Mouse (Mus musculus): Measurements from ENCODE around the gene Dennd1a. TPM values are rescaled to one million over a fixed set of nuclear protein-coding genes. Genes with fewer than 3 reads are reported as not detected.

Gene Dennd1a
- polyA plus RNA-seq, 1 experiment from 2014 or later, result 14.4 TPM

DNA sequence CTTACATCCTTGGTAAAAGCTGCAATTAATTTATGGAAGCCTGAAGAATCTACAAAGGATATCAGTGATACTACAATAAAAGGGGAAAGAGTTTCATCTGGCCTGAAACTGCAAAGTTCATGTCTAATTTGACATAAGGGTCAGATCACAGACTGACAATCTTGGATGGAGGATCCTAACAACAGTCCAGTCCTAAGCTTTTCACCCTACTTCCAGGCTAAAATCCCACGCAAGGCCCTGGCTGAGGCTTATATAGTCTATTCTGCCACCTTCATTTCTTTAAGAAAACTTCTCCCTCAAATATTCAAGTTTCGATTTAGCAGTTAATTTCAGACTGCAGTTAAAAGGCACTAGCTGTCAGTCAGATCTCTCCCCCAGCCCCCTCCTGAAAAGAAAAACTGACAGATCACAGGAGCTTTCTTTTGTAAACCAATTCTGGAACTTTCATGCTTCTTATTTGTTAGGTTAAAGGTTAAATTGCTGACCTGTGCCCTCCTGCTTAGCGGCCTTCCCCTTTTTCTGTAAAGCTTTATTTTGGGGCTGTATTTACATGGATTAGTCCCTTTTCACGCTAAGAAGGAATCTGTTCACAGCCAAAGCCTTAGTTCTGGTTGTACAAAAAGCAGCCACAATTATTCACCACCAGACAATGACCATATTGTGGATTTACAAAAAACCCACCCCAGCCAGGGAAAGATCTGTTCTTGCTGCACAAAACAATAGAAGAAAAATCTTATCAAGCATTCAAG lies 66.3 kb downstream of the Dennd1a start:
- peaks cover 88% of the 10 kb centered on the region for H3K27me3 ChIP-seq
- no peak for ATAC-seq (ENCODE audit: low FRiP score)
- H3K4me1 ChIP-seq (replicated peaks), result 0 out of 2 replicates have a peak, but pooled peaks cover 7% of the 10 kb centered on the region
- H3K4me3 ChIP-seq, result no peak overlapping the region
- no peaks in the 10 kb centered on the region for H3K36me3 ChIP-seq
- H3K9me3 ChIP-seq, result no peaks in the 10 kb centered on the region
- H3K4me2 ChIP-seq, result no peak overlapping the region
- no peak overlapping the region for H3K9ac ChIP-seq
- WGBS, result 4% methylated on average over 4 of the region's 4 CpGs
- no peak overlapping the region for H3K27ac ChIP-seq

DNA sequence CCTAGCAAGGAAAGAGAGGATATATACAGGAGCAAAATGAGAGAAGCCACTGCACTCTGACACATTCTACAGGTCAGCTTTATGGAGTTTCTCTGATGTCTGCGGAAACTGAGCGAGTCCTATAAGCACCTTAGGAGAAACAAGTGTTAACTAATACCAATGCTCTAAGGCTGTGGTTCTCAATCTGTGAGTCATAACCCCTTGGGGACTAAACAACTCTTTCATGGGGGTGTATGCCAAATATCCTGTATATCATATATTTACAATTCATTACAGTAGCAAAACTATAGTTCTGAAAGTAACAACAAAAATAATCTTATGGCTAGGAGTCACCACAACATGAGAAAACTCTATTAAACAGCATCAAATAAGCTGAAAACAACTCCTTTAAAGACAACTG lies 67.5 kb downstream of the Dennd1a start:
- 0 out of 2 replicates have a peak, but pooled peaks cover 7% of the 10 kb centered on the region for H3K4me1 ChIP-seq (replicated peaks)
- H3K9ac ChIP-seq, result no peak overlapping the region
- no peak for ATAC-seq (ENCODE audit: low FRiP score)
- peaks cover 76% of the 10 kb centered on the region for H3K27me3 ChIP-seq
- H3K27ac ChIP-seq, result no peak overlapping the region
- no peak overlapping the region for H3K4me3 ChIP-seq
- 90% methylated on average over 2 of the region's 2 CpGs for WGBS
- no peaks in the 10 kb centered on the region for H3K9me3 ChIP-seq
- H3K36me3 ChIP-seq, result no peaks in the 10 kb centered on the region
- no peak overlapping the region for H3K4me2 ChIP-seq

DNA sequence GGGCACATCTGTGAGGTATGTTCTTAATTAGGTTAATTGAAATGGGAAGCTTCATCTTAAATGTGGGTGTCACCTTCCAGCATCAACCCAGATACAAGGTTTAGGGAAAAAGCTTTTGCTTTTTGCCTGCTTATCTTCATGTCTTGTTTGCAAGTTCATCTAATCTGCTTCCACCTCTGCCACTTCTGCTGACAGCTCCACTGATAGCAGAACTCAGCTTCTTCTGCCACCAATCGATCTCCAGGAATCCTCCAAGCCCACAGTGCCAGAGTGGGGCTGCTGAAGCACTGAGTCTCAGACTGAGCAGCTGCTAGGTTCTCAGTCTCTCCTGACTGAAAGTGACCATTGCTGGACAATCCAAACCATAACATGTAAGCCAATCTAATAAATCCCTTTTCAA lies 74.1 kb downstream of the Dennd1a start:
- Histone ChIP-seq H3K27ac (no peak overlapping the region), H3K4me2 (no peak overlapping the region), H3K9me3 (no peaks in the 10 kb centered on the region), H3K4me1 (replicated peaks) (no peaks in the 10 kb centered on the region), H3K4me3 (no peak overlapping the region), H3K9ac (no peak overlapping the region), H3K36me3 (no peaks in the 10 kb centered on the region), H3K27me3 (peaks cover 25% of the 10 kb centered on the region)
- ATAC-seq (ENCODE audit: low FRiP score), result no peak
- 93% methylated on average over 1 of the region's 1 CpGs for WGBS

DNA sequence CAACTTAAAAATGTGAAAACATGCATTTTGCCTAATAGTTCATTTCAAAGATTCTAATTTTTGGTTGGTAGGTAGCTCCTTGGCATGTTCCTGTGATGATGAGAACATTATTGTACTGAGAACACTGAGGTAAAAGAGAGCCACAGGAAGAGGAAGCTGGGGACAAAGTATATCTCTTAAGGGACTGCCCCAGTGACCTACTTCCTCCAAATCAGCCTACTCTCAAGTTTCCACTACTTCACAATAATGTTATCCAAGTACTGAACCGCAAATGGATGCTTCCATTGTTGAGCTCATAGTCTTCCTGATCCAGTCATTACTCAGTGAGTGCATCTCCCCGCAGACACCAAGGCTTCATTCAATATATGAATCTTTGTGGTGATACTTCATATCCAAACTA lies 75.8 kb downstream of the Dennd1a start:
- Histone ChIP-seq H3K4me3 (no peak overlapping the region), H3K9me3 (no peaks in the 10 kb centered on the region), H3K27me3 (peaks cover 12% of the 10 kb centered on the region), H3K27ac (no peak overlapping the region), H3K4me1 (replicated peaks) (no peaks in the 10 kb centered on the region), H3K4me2 (no peak overlapping the region), H3K9ac (no peak overlapping the region), H3K36me3 (no peaks in the 10 kb centered on the region)
- WGBS, result 96% methylated on average over 2 of the region's 2 CpGs
- no peak for ATAC-seq (ENCODE audit: low FRiP score)

DNA sequence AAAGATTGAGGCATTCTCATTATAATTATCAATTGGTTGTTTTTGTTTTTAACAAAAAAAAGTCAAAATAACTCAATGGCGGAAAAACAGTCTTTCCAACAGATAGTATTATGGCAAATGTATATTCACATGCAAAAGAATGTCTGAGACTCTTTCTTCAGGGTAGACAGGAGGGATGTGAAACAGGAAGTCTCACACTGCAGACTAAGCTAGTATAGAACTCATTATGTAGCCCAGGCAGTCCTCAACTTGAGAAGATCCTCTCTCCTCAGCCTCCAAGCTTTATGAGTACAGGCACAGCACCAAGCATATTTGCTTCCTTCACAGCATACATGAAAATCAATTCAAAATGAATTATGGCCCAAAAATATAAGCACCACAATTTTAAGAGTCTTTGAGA lies 79.4 kb downstream of the Dennd1a start:
- Histone ChIP-seq H3K36me3 (no peaks in the 10 kb centered on the region), H3K27ac (no peak overlapping the region), H3K9me3 (no peaks in the 10 kb centered on the region), H3K9ac (no peak overlapping the region), H3K4me2 (no peak overlapping the region), H3K27me3 (no peaks in the 10 kb centered on the region), H3K4me1 (replicated peaks) (no peaks in the 10 kb centered on the region), H3K4me3 (no peak overlapping the region)
- WGBS, result 94% methylated on average over 1 of the region's 1 CpGs
- no peak for ATAC-seq (ENCODE audit: low FRiP score)

DNA sequence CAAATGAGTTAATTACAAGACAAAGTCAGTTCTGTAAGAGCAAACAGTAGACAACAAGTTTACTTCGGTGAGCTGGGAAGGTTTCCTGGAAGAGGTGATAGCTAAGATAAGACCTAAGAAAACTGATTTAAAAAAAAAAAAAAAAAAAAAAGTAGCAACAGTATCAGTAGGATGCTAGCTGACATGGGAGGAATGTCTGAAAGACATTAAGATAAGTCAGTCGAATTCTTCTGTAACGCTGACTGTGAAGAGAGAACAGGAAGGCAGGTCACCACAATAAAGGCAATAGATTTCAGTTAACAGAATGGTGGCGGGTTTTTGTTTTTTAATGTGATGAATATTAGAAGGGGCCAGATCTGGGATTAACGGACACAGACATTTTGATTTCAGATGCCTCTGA lies 81.9 kb downstream of the Dennd1a start:
- no peaks in the 10 kb centered on the region for H3K36me3 ChIP-seq
- no peak for ATAC-seq (ENCODE audit: low FRiP score)

DNA sequence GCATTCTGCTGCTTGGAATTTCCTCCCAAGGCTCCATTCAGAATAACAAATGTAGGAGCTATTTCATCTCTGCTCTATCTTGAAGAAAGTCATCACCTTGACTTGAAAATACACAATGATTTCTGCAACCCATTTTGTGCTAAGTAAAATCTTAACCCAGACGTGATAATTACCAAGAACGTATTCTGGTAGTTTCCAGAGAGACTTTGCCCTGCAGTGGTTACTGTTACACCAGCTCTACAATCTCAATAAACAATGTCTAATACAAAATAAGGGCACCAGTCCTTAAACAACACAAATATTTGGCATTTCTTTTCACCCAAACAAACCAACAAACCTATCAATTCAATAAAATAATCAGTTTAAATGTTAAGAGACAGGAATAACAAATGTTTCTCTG lies 82.5 kb downstream of the Dennd1a start:
- Histone ChIP-seq H3K9ac (no peak overlapping the region), H3K4me2 (no peak overlapping the region), H3K4me3 (no peak overlapping the region), H3K27ac (no peak overlapping the region), H3K4me1 (replicated peaks) (no peaks in the 10 kb centered on the region), H3K9me3 (no peaks in the 10 kb centered on the region), H3K36me3 (no peaks in the 10 kb centered on the region), H3K27me3 (no peaks in the 10 kb centered on the region)
- 86% methylated on average over 2 of the region's 2 CpGs for WGBS
- ATAC-seq (ENCODE audit: low FRiP score), result no peak

More for the DNA sequence above, 81.9 kb downstream of the Dennd1a start:
- no peak overlapping the region for H3K27ac ChIP-seq
- no peak overlapping the region for H3K4me2 ChIP-seq
- no peak overlapping the region for H3K9ac ChIP-seq
- no peaks in the 10 kb centered on the region for H3K4me1 ChIP-seq (replicated peaks)
- no peaks in the 10 kb centered on the region for H3K27me3 ChIP-seq
- 77% methylated on average over 5 of the region's 5 CpGs for WGBS
- no peaks in the 10 kb centered on the region for H3K9me3 ChIP-seq
- no peak overlapping the region for H3K4me3 ChIP-seq

DNA sequence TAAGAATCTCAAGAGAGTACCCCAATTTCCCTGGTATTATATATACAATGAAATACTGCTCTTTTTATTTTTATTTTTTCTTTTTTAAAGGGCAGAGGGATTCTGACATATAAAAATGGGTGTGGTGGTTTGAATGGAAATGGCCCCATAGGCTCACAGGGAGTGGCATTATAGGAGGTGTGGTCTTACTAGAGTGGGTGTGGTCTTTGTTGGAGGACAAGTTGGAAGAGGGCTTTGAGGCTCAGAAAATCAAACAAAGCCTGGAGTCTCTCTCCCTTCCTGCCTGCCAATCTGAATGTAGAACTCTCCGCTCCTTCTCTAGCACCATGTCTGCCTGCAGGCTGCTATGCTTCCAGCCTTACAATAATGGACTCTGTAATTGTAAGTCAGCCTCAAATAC lies 89.1 kb downstream of the Dennd1a start:
- H3K4me3 ChIP-seq, result no peak overlapping the region
- ATAC-seq (ENCODE audit: low FRiP score), result no peak
- H3K9me3 ChIP-seq, result no peaks in the 10 kb centered on the region
- H3K27me3 ChIP-seq, result no peaks in the 10 kb centered on the region
- no peaks in the 10 kb centered on the region for H3K36me3 ChIP-seq
- H3K9ac ChIP-seq, result no peak overlapping the region
- no peak overlapping the region for H3K4me2 ChIP-seq
- H3K4me1 ChIP-seq (replicated peaks), result peaks cover 8% of the 10 kb centered on the region; the same call in 1 of the 2 replicates
- H3K27ac ChIP-seq, result no peak overlapping the region
- WGBS, result 81% methylated on average over 1 of the region's 1 CpGs

DNA sequence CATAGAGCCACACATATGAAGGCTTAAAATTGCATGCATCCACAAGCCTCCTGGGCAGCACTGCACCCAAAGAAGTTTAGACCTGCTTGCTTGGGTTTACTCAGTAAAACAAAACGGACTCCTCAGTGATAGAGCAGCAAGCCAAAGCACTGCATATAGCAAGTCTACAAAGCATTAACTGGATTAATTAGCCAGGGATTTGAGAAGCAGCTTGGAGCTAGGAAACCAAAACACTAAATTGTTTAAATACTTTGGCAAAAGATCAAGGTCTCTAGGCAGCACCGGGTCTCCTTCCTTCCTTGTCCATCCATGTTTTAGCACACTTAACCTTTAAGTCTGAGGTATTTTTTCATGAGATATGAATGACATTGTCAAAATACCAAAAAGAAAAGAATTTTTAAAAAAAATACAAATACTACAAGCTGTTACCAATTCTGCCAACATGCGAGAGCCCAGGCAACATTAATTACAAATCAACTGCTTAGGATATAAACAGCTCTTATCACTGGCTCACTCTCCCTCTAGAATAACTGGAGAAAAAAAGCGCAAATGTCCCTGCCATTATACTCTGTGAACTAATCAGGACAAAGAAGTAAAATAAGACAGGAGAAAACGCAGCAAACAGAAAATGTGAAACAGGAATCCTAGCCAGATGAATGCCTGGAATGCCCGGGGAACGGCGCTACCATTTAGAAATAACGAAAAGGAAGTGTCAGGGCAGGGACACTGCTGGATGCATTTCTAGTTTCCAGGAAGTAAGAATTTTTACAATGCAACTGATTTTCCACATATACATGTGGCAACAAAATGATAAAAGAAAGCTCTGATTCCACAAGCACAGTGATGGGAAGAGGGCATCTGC lies 90.8 kb downstream of the Dennd1a start:
- WGBS, result 44% methylated on average over 9 of the region's 9 CpGs
- no peak overlapping the region for H3K4me2 ChIP-seq

DNA sequence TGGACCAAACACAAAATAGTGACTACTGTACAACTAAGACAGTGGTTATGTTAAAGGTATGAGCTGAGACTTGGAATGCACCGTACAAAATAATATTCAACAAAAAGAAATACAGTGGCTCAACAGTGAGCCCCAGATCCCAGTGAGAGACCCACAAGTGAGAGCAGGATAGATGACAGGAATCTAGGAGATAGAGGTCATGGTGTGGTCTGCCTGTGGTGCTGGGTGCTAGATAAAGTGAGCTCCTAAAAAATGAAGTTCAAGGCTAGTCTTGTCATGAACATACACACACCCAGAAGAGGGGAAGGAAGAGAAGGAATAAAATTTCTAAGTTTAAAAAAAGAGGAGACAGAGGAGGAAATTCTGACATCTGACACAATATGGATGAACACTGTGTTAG lies 95.2 kb downstream of the Dennd1a start:
- ATAC-seq (ENCODE audit: low FRiP score), result no peak
- no peak overlapping the region for H3K4me3 ChIP-seq
- no peaks in the 10 kb centered on the region for H3K36me3 ChIP-seq
- H3K9ac ChIP-seq, result no peak overlapping the region
- WGBS, result 100% methylated on average over 1 of the region's 1 CpGs
- H3K27ac ChIP-seq, result no peak overlapping the region
- no peaks in the 10 kb centered on the region for H3K27me3 ChIP-seq
- H3K9me3 ChIP-seq, result no peaks in the 10 kb centered on the region
- peaks cover 6% of the 10 kb centered on the region; the same call in 1 of the 2 replicates for H3K4me1 ChIP-seq (replicated peaks)
- H3K4me2 ChIP-seq, result no peak overlapping the region

More for the DNA sequence above, 90.8 kb downstream of the Dennd1a start:
- Histone ChIP-seq H3K9me3 (no peaks in the 10 kb centered on the region), H3K27ac (no peak overlapping the region), H3K4me1 (replicated peaks) (peaks cover 8% of the 10 kb centered on the region; the same call in 1 of the 2 replicates), H3K27me3 (no peaks in the 10 kb centered on the region), H3K36me3 (no peaks in the 10 kb centered on the region), H3K4me3 (no peak overlapping the region), H3K9ac (no peak overlapping the region)
- ATAC-seq (ENCODE audit: low FRiP score), result no peak

DNA sequence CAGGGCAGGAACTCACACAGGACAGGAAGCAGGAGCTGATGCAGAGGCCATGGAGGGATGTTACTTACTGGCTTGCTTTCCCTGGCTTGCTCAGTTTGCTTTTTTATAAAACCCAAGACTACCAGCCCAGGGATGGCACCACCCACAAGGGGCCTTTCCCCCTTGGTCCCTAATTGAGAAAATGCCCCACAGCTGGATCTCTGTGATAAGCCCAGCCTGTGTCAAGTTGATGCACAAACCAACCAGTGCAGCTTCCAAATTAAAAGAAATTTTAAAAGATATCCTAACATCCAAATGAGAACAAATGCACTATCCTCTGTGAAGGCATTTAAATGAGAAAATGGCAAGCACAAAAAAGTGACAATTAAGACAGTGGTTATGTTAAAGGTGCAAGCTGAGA lies 95.6 kb downstream of the Dennd1a start:
- Histone ChIP-seq H3K27ac (no peak overlapping the region), H3K9me3 (no peaks in the 10 kb centered on the region), H3K27me3 (no peaks in the 10 kb centered on the region), H3K4me2 (no peak overlapping the region), H3K4me1 (replicated peaks) (peaks cover 2% of the 10 kb centered on the region; the same call in 1 of the 2 replicates), H3K9ac (no peak overlapping the region), H3K4me3 (no peak overlapping the region), H3K36me3 (no peaks in the 10 kb centered on the region)
- ATAC-seq (ENCODE audit: low FRiP score), result no peak

DNA sequence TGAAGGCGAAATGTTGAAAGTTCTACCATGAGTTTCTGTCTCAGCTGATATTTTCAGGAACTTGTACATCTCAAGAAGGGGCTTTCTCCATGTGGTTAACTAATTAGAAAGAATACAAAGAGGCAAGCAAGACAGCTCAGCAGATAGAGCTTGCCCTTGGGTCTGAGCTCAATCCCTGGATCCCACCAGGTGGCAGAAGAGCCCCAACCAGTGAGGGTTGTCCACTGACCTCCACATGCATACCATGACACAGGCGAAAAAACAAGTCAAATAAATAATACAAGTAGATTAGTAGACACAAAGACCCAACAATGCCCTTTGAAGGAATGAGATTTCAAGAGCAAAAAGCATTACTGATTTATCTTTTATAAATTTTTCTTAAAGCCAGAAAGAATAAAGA lies 100.8 kb downstream of the Dennd1a start:
- Histone ChIP-seq H3K4me1 (replicated peaks) (no peaks in the 10 kb centered on the region), H3K4me3 (no peak overlapping the region), H3K4me2 (no peak overlapping the region), H3K9ac (no peak overlapping the region), H3K27ac (no peak overlapping the region), H3K9me3 (no peaks in the 10 kb centered on the region), H3K27me3 (no peaks in the 10 kb centered on the region), H3K36me3 (no peaks in the 10 kb centered on the region)
- 77% methylated on average over 2 of the region's 2 CpGs for WGBS
- ATAC-seq (ENCODE audit: low FRiP score), result no peak
